22 mouse cellular contexts compared by ENCODE assay signal in the genomic region with DNA sequence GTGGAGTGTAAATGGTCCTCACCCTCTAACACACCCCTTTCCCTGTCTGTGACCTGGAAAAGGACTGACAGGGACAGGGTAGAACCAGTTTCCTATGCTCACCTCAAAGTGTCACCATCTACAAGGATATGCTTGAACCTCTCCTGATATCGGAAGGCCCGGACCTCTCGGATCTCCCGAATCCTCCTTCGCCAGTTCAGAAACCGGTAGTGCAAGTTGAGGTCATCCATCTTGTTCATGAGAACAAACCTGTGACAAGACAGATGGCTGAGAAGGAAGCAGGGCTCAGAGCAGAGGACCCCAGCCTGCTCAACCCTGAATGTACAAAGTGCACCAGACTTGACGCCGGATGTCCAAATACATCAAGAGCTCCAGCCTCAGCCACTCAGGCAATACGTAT. TPM values are rescaled to one million over a fixed set of nuclear protein-coding genes. Genes with fewer than 3 reads are reported as not detected.
DNase-seq lines count a peak whose midpoint lies in the region; ATAC-seq and TF ChIP-seq lines count a peak whose summit lies in the region.
"Had no signal": no experiment of that assay in that cellular context is flagged by ENCODE, and none has a peak within 500 bp of the region (broad histone marks: within the 10 kb centered on the region; RNA-seq: fewer than 3 reads in every experiment).

No protein-coding gene starts in this region.

- H3K4me3 ChIP-seq in embryonic facial prominence, embryonic 14.5 days (ENCODE audit: low read depth, low read length) = no peak overlapping the region
- no peak overlapping the region for H3K4me3 ChIP-seq in embryonic facial prominence, embryonic 10.5 days
- H3K4me3 ChIP-seq in kidney, adult 2 months (ENCODE audit: insufficient read depth, low read depth, low read length) = no peak overlapping the region
- H3K4me3 ChIP-seq in kidney, embryonic 15.5 days (replicated peaks) = no peak overlapping the region
- H3K4me3 ChIP-seq: embryonic facial prominence, embryonic 13.5 days; forebrain, embryonic 10.5 days; forebrain, embryonic 15.5 days; heart, adult 2 months; heart, embryonic 10.5 days; heart, embryonic 13.5 days; hindbrain, embryonic 12.5 days; hindbrain, embryonic 15.5 days had no signal

- no peak overlapping the region for H3K4me2 ChIP-seq in embryonic facial prominence, embryonic 14.5 days (ENCODE audit: low read depth, low read length)
- H3K4me2 ChIP-seq in kidney, embryonic 15.5 days = no peak overlapping the region
- H3K4me2 ChIP-seq: embryonic facial prominence, embryonic 13.5 days; forebrain, embryonic 15.5 days; heart, embryonic 13.5 days; hindbrain, embryonic 12.5 days; hindbrain, embryonic 15.5 days had no signal

- TF ChIP-seq POLR2A in kidney, adult 2 months (IDR thresholded peaks at IDR 0.05; ENCODE audit: low read depth, low read length) = no peak

- peaks cover 7% of the 10 kb centered on the region; the same call in 1 of the 2 replicates for H3K4me1 ChIP-seq in embryonic facial prominence, embryonic 14.5 days (ENCODE audit: control insufficient read depth, insufficient read depth, low read length)
- peaks cover 26% of the 10 kb centered on the region for H3K4me1 ChIP-seq in embryonic facial prominence, embryonic 10.5 days
- H3K4me1 ChIP-seq in kidney, adult 2 months (ENCODE audit: control insufficient read depth, insufficient read depth, low read length) = 0 out of 2 replicates have a peak, but pooled peaks cover 3% of the 10 kb centered on the region
- peaks cover 23% of the 10 kb centered on the region for H3K4me1 ChIP-seq in kidney, embryonic 15.5 days

- no peak for DNase-seq in embryonic facial prominence, embryonic 14.5 days (ENCODE audit: low spot score)
- no peak for DNase-seq in embryonic facial prominence, embryonic 10.5 days (ENCODE audit: low spot score)
- peak; percentile 59 for DNase-seq in kidney, adult 2 months
- no peak for DNase-seq in kidney, adult 8-10 months
- peak; percentile 40 for DNase-seq in kidney, postnatal 14 days
- peak; percentile 51 for DNase-seq in urinary bladder, postnatal 14 days (ENCODE audit: low spot score)
- no peak for DNase-seq in urinary bladder, postnatal 25 days (ENCODE audit: low spot score)
- DNase-seq: adrenal gland, postnatal 10 days; adrenal gland, postnatal 36 days; cerebellum, adult 2 months; cerebellum, adult 9-11 months; cerebellum, postnatal 25 days; gastrocnemius, postnatal 25 days; heart, adult 2 months had no signal

- H3K9ac ChIP-seq in embryonic facial prominence, embryonic 14.5 days (ENCODE audit: low read depth, low read length) = 0 out of 2 replicates have a peak overlapping the region, but pooled peaks have one; percentile 9
- H3K9ac ChIP-seq in kidney, embryonic 15.5 days = no peak overlapping the region
- H3K9ac ChIP-seq: embryonic facial prominence, embryonic 13.5 days; forebrain, embryonic 15.5 days; heart, embryonic 13.5 days; hindbrain, embryonic 12.5 days; hindbrain, embryonic 15.5 days had no signal

- no peak for ATAC-seq in embryonic facial prominence, embryonic 14.5 days (ENCODE audit: low read depth)
- no peak for ATAC-seq in kidney, embryonic 15.5 days (replicated peaks; ENCODE audit: low FRiP score)
- ATAC-seq: forebrain, embryonic 15.5 days had no signal

- peaks cover 51% of the 10 kb centered on the region for H3K36me3 ChIP-seq in embryonic facial prominence, embryonic 14.5 days (ENCODE audit: control insufficient read depth, insufficient read depth, low read length)
- peaks cover 50% of the 10 kb centered on the region for H3K36me3 ChIP-seq in embryonic facial prominence, embryonic 10.5 days (replicated peaks)
- H3K36me3 ChIP-seq in kidney, adult 2 months (ENCODE audit: control insufficient read depth, insufficient read depth, low read length) = no peaks in the 10 kb centered on the region
- peaks cover 51% of the 10 kb centered on the region for H3K36me3 ChIP-seq in kidney, embryonic 15.5 days

- H3K27me3 ChIP-seq in embryonic facial prominence, embryonic 14.5 days (replicated peaks; ENCODE audit: control insufficient read depth, insufficient read depth, low read length) = no peaks in the 10 kb centered on the region
- no peaks in the 10 kb centered on the region for H3K27me3 ChIP-seq in embryonic facial prominence, embryonic 10.5 days (replicated peaks; ENCODE audit: low read depth, poor library complexity, severe bottlenecking)
- H3K27me3 ChIP-seq in kidney, adult 2 months (replicated peaks; ENCODE audit: control insufficient read depth, insufficient read depth, low read length) = no peaks in the 10 kb centered on the region
- no peaks in the 10 kb centered on the region for H3K27me3 ChIP-seq in kidney, embryonic 15.5 days
- H3K27me3 ChIP-seq: embryonic facial prominence, embryonic 13.5 days; forebrain, embryonic 15.5 days; heart, embryonic 13.5 days; hindbrain, embryonic 12.5 days; hindbrain, embryonic 15.5 days had no signal

- no peak overlapping the region for H3K27ac ChIP-seq in embryonic facial prominence, embryonic 14.5 days (replicated peaks; ENCODE audit: low read depth, low read length)
- H3K27ac ChIP-seq in embryonic facial prominence, embryonic 10.5 days (replicated peaks) = no peak overlapping the region
- no peak overlapping the region for H3K27ac ChIP-seq in kidney, adult 2 months (ENCODE audit: insufficient read depth, low read depth, low read length)
- H3K27ac ChIP-seq in kidney, embryonic 15.5 days = no peak overlapping the region
- H3K27ac ChIP-seq: embryonic facial prominence, embryonic 13.5 days; forebrain, embryonic 10.5 days; forebrain, embryonic 15.5 days; heart, adult 2 months; heart, embryonic 10.5 days; heart, embryonic 13.5 days; hindbrain, embryonic 12.5 days; hindbrain, embryonic 15.5 days had no signal

- no peak for TF ChIP-seq CTCF in kidney, adult 2 months (conservative IDR thresholded peaks at IDR 0.05; ENCODE audit: insufficient read depth, insufficient read length, low read depth, low read length)

- WGBS in embryonic facial prominence, embryonic 14.5 days = 81% methylated on average over 9 of the region's 9 CpGs
- WGBS in embryonic facial prominence, embryonic 10.5 days = 89% methylated on average over 9 of the region's 9 CpGs
- 72% methylated on average over 9 of the region's 9 CpGs for WGBS in kidney, adult 2 months
- 89% methylated on average over 9 of the region's 9 CpGs for WGBS in kidney, embryonic 15.5 days

- no peaks in the 10 kb centered on the region for H3K9me3 ChIP-seq in embryonic facial prominence, embryonic 14.5 days (ENCODE audit: control insufficient read depth, low read length)
- no peaks in the 10 kb centered on the region for H3K9me3 ChIP-seq in embryonic facial prominence, embryonic 10.5 days
- H3K9me3 ChIP-seq in kidney, embryonic 15.5 days (replicated peaks) = no peaks in the 10 kb centered on the region
- H3K9me3 ChIP-seq: embryonic facial prominence, embryonic 13.5 days; forebrain, embryonic 10.5 days; forebrain, embryonic 15.5 days; heart, embryonic 10.5 days; heart, embryonic 13.5 days; hindbrain, embryonic 12.5 days; hindbrain, embryonic 15.5 days had no signal

RNA-seq across cellular contexts. Expression of a gene that starts 2.7 kb away (rescaled TPM):
- 19.2 TPM in 2 replicates for polyA plus RNA-seq in embryonic facial prominence, embryonic 14.5 days (2014; fragmentation: Nextera tagmentation; extraction: Ambion mirVana)
- polyA plus RNA-seq in embryonic facial prominence, embryonic 10.5 days (2016; fragmentation: Nextera tagmentation; extraction: Ambion mirVana) = 12.7 and 13.2 TPM in 2 replicates
- polyA plus RNA-seq in kidney, adult 2 months (2012; rRNA removed) = 29.7 and 30.1 TPM in 2 replicates
- polyA plus RNA-seq in kidney, embryonic 15.5 days (2015; fragmentation: Nextera tagmentation; extraction: Ambion mirVana) = 18.0 and 18.4 TPM in 2 replicates

RNA-seq across cellular contexts. Expression of a gene that starts 10.8 kb away (rescaled TPM):
- 15.0 and 20.1 TPM in 2 replicates for polyA plus RNA-seq in embryonic facial prominence, embryonic 14.5 days (2014; fragmentation: Nextera tagmentation; extraction: Ambion mirVana)
- polyA plus RNA-seq in embryonic facial prominence, embryonic 10.5 days (2016; fragmentation: Nextera tagmentation; extraction: Ambion mirVana) = 0.26 and 0.36 TPM in 2 replicates
- polyA plus RNA-seq in kidney, adult 2 months (2012; rRNA removed) = 18.5 and 26.8 TPM in 2 replicates
- polyA plus RNA-seq in kidney, embryonic 15.5 days (2015; fragmentation: Nextera tagmentation; extraction: Ambion mirVana) = 31.0 and 33.6 TPM in 2 replicates
- polyA plus RNA-seq: hindbrain, embryonic 12.5 days had no signal

RNA-seq across cellular contexts. Expression of a gene that starts 17.0 kb away (rescaled TPM):
- polyA plus RNA-seq in embryonic facial prominence, embryonic 14.5 days (2014; fragmentation: Nextera tagmentation; extraction: Ambion mirVana) = 0.17 and 0.63 TPM in 2 replicates
- polyA plus RNA-seq in embryonic facial prominence, embryonic 10.5 days (2016; fragmentation: Nextera tagmentation; extraction: Ambion mirVana) = 0.09 and 0.18 TPM in 2 replicates
- polyA plus RNA-seq in kidney, adult 2 months (2012; rRNA removed) = 1.1 and 1.2 TPM in 2 replicates
- 0.33 and 1.1 TPM in 2 replicates for polyA plus RNA-seq in kidney, embryonic 15.5 days (2015; fragmentation: Nextera tagmentation; extraction: Ambion mirVana)
- polyA plus RNA-seq: cerebellum, adult 2 months; embryonic facial prominence, embryonic 13.5 days; forebrain, embryonic 15.5 days had no signal

RNA-seq across cellular contexts. Expression of a gene that starts 33.1 kb away (rescaled TPM):
- 45.9 and 56.4 TPM in 2 replicates for polyA plus RNA-seq in embryonic facial prominence, embryonic 14.5 days (2014; fragmentation: Nextera tagmentation; extraction: Ambion mirVana)
- polyA plus RNA-seq in embryonic facial prominence, embryonic 10.5 days (2016; fragmentation: Nextera tagmentation; extraction: Ambion mirVana) = 12.3 and 14.9 TPM in 2 replicates
- polyA plus RNA-seq in kidney, adult 2 months (2012; rRNA removed) = 124 and 143 TPM in 2 replicates
- polyA plus RNA-seq in kidney, embryonic 15.5 days (2015; fragmentation: Nextera tagmentation; extraction: Ambion mirVana) = 39.7 and 48.4 TPM in 2 replicates

RNA-seq across cellular contexts. Expression of a gene that starts 59.7 kb away (rescaled TPM):
- polyA plus RNA-seq in embryonic facial prominence, embryonic 14.5 days (2014; fragmentation: Nextera tagmentation; extraction: Ambion mirVana) = 123 and 141 TPM in 2 replicates
- polyA plus RNA-seq in embryonic facial prominence, embryonic 10.5 days (2016; fragmentation: Nextera tagmentation; extraction: Ambion mirVana) = 133 and 136 TPM in 2 replicates
- 92.1 and 124 TPM in 2 replicates for polyA plus RNA-seq in kidney, adult 2 months (2012; rRNA removed)
- polyA plus RNA-seq in kidney, embryonic 15.5 days (2015; fragmentation: Nextera tagmentation; extraction: Ambion mirVana) = 127 and 130 TPM in 2 replicates

Comparison
In these comparisons a context has a peak if more than half of its experiments do, and no peak if none do; other contexts are left out.
1. DNase-seq: peak in kidney, adult 2 months (single experiment), kidney, postnatal 14 days (single experiment) and urinary bladder, postnatal 14 days (single experiment); none in embryonic facial prominence, embryonic 14.5 days (single experiment), embryonic facial prominence, embryonic 10.5 days (single experiment), kidney, adult 8-10 months (0 of 2) and urinary bladder, postnatal 25 days (single experiment).
2. RNA of a gene that starts 10.8 kb away (polyA plus RNA-seq): 31.0 to 33.6 TPM in kidney, embryonic 15.5 days, 15.0 to 20.1 TPM in embryonic facial prominence, embryonic 14.5 days and 18.5 to 26.8 TPM in kidney, adult 2 months; 0.26 to 0.36 TPM in embryonic facial prominence, embryonic 10.5 days; every median in the first group is over 10 times any median in the second.